Mouse (Mus musculus): ENCODE results near the gene Scyl1. TPM values are rescaled to one million over a fixed set of nuclear protein-coding genes. Genes with fewer than 3 reads are reported as not detected.

Scyl1 gene
- total RNA-seq, 1 experiment = 55.6 TPM

DNA sequence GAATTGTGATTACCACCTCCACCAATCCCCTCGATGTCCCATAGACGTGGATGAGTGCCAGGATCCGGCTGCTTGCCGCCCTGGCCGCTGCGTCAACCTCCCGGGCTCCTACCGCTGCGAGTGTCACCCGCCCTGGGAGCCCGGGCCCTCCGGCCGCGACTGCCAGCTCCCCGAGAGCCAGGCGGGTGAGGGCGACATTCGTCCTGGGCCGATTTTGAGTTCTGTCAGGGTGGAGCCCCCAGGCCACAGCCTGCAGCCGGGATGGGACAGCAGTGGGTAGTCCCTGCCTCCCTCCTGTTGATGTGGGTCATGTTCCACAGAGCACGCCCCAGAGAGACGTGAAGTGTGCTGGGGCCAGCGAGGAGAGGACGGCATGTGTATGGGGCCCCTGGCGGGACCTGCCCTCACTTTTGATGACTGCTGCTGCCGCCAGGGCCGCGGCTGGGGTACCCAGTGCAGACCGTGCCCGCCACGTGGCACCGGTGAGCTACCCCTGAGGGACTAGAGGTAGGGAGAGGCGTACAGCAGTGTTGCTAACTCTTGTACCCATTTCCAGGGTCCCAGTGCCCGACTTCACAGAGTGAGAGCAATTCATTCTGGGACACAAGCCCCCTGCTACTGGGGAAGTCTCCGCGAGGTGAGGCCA is 14.1 kb downstream of the Scyl1 start:
- in situ Hi-C loops (cut with MboI; ENCODE audit: low sequenced_read_pairs in 2 of 2, unreplicated experiment in 2 of 2) = no loop called here
- Histone ChIP-seq H3K4me1 (ENCODE audit: control insufficient read depth in 2 of 2, insufficient read depth in 2 of 2, low read length in 2 of 2, poor library complexity in 1 of 2) (peaks cover 0 to 11% of the 10 kb centered on the region in 2 experiments; a peak in 1 of 4 replicates), H3K4me3 (ENCODE audit: insufficient read depth in 1 of 2, low read depth in 1 of 2, low read length in 2 of 2, poor library complexity in 1 of 2, severe bottlenecking in 1 of 2) (peak overlapping the region; percentile 54), H3K9me3 (ENCODE audit: control insufficient read depth, insufficient read depth, low read depth, low read length) (no peaks in the 10 kb centered on the region), H3K36me3 (ENCODE audit: control insufficient read depth, insufficient read depth, low read length, poor library complexity, severe bottlenecking) (peaks cover 26% of the 10 kb centered on the region), H3K27ac (ENCODE audit: insufficient read depth, low read depth, low read length, poor library complexity, severe bottlenecking) (no peak overlapping the region), H3K9ac (ENCODE audit: insufficient read depth, low read depth, low read length, poor library complexity, severe bottlenecking) (peak overlapping the region; percentile 33)
- no peak for DNase-seq (ENCODE audit: low read depth, low spot score)
- TF ChIP-seq ZC3H11A (IDR thresholded peaks at IDR 0.05; ENCODE audit: borderline replicate concordance, low read depth, low read length) = no peak
- no peak for TF ChIP-seq MAFK (IDR thresholded peaks at IDR 0.05; ENCODE audit: insufficient read depth, low read depth, low read length)
- TF ChIP-seq CHD2 (IDR thresholded peaks at IDR 0.05; ENCODE audit: low read depth, low read length) = no peak
- no peak for TF ChIP-seq ZNF384 (IDR thresholded peaks at IDR 0.05; ENCODE audit: low read depth, low read length)
- no peak for TF ChIP-seq HCFC1 (IDR thresholded peaks at IDR 0.05; ENCODE audit: borderline replicate concordance, insufficient read depth, low read length)

DNA sequence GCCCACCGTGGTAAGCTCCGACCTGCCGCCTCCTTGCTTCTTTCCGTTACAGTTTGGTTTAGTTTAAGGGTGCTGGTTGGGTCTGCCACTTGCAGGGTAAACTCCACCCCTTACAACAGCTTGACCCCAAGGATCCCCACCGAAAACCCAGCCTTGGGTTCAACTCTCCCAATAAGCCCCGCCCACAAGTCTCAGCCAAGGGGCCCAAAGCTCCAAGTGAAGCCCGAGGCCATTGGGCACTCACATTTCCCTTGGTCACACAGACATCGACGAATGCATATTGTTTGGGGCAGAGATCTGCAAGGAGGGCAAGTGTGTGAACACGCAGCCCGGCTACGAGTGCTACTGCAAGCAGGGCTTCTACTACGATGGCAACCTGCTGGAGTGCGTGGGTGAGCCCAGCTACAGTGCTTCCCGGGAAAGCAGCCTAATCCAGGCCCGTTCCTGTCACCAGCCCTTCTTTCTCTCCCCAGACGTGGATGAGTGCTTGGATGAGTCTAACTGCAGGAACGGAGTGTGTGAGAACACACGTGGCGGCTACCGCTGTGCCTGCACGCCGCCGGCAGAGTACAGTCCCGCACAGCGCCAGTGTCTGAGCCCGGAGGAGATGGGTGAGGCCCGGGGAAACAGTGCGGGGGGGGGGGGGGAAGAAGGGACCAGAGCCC is 14.8 kb downstream of the Scyl1 start:
- no peak for DNase-seq (ENCODE audit: low read depth, low spot score)

DNA sequence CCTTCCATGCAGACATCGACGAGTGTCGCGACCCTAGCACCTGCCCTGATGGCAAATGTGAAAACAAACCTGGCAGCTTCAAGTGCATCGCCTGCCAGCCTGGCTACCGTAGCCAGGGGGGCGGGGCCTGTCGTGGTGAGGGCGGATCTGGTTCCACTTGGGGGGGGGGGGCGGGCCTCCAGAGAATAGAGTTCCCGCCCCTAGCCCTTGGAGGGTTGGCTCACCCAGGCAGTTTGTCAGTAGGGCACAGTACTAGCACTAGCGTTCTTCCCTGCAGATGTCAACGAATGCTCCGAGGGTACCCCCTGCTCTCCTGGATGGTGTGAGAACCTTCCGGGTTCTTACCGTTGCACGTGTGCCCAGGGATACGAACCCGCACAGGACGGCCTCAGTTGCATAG is 19.5 kb downstream of the Scyl1 start:
- DNase-seq (ENCODE audit: low read depth, low spot score) = no peak
- H3K9me3 ChIP-seq (ENCODE audit: control insufficient read depth, insufficient read depth, low read depth, low read length) = no peaks in the 10 kb centered on the region
- no peak for TF ChIP-seq ZC3H11A (IDR thresholded peaks at IDR 0.05; ENCODE audit: borderline replicate concordance, low read depth, low read length)
- no peak for TF ChIP-seq ZNF384 (IDR thresholded peaks at IDR 0.05; ENCODE audit: low read depth, low read length)
- no peak for TF ChIP-seq MAFK (IDR thresholded peaks at IDR 0.05; ENCODE audit: insufficient read depth, low read depth, low read length)
- TF ChIP-seq HCFC1 (IDR thresholded peaks at IDR 0.05; ENCODE audit: borderline replicate concordance, insufficient read depth, low read length) = no peak
- no peak for TF ChIP-seq CHD2 (IDR thresholded peaks at IDR 0.05; ENCODE audit: low read depth, low read length)
- no peak overlapping the region; a peak in 2 of 4 replicates for H3K4me3 ChIP-seq (ENCODE audit: insufficient read depth in 1 of 2, low read depth in 1 of 2, low read length in 2 of 2, poor library complexity in 1 of 2, severe bottlenecking in 1 of 2)
- 0 out of 2 replicates have a peak overlapping the region, but pooled peaks have one; percentile 17 for H3K9ac ChIP-seq (ENCODE audit: insufficient read depth, low read depth, low read length, poor library complexity, severe bottlenecking)
- in situ Hi-C loops (cut with MboI; ENCODE audit: low sequenced_read_pairs in 2 of 2, unreplicated experiment in 2 of 2) = no loop called here
- H3K27ac ChIP-seq (ENCODE audit: insufficient read depth, low read depth, low read length, poor library complexity, severe bottlenecking) = no peak overlapping the region
- H3K4me1 ChIP-seq (ENCODE audit: control insufficient read depth in 2 of 2, insufficient read depth in 2 of 2, low read length in 2 of 2, poor library complexity in 1 of 2) = peaks cover 3 to 22% of the 10 kb centered on the region in 2 experiments; a peak in 3 of 4 replicates
- no peaks in the 10 kb centered on the region for H3K36me3 ChIP-seq (ENCODE audit: control insufficient read depth, insufficient read depth, low read length, poor library complexity, severe bottlenecking)

More for the DNA sequence above, 14.8 kb downstream of the Scyl1 start:
- Histone ChIP-seq H3K9me3 (ENCODE audit: control insufficient read depth, insufficient read depth, low read depth, low read length) (no peaks in the 10 kb centered on the region), H3K36me3 (ENCODE audit: control insufficient read depth, insufficient read depth, low read length, poor library complexity, severe bottlenecking) (peaks cover 24% of the 10 kb centered on the region), H3K4me3 (ENCODE audit: insufficient read depth in 1 of 2, low read depth in 1 of 2, low read length in 2 of 2, poor library complexity in 1 of 2, severe bottlenecking in 1 of 2) (peak overlapping the region; percentile 54), H3K27ac (ENCODE audit: insufficient read depth, low read depth, low read length, poor library complexity, severe bottlenecking) (no peak overlapping the region), H3K4me1 (ENCODE audit: control insufficient read depth in 2 of 2, insufficient read depth in 2 of 2, low read length in 2 of 2, poor library complexity in 1 of 2) (peaks cover 3 to 16% of the 10 kb centered on the region in 2 experiments; a peak in 2 of 4 replicates), H3K9ac (ENCODE audit: insufficient read depth, low read depth, low read length, poor library complexity, severe bottlenecking) (peak overlapping the region; percentile 33; the same call in 1 of the 2 replicates)
- in situ Hi-C loops (cut with MboI; ENCODE audit: low sequenced_read_pairs in 2 of 2, unreplicated experiment in 2 of 2) = no loop called here
- TF ChIP-seq ZNF384 (IDR thresholded peaks at IDR 0.05; ENCODE audit: low read depth, low read length) (no peak), CHD2 (IDR thresholded peaks at IDR 0.05; ENCODE audit: low read depth, low read length) (no peak), HCFC1 (IDR thresholded peaks at IDR 0.05; ENCODE audit: borderline replicate concordance, insufficient read depth, low read length) (no peak), ZC3H11A (IDR thresholded peaks at IDR 0.05; ENCODE audit: borderline replicate concordance, low read depth, low read length) (no peak), MAFK (IDR thresholded peaks at IDR 0.05; ENCODE audit: insufficient read depth, low read depth, low read length) (no peak)

DNA sequence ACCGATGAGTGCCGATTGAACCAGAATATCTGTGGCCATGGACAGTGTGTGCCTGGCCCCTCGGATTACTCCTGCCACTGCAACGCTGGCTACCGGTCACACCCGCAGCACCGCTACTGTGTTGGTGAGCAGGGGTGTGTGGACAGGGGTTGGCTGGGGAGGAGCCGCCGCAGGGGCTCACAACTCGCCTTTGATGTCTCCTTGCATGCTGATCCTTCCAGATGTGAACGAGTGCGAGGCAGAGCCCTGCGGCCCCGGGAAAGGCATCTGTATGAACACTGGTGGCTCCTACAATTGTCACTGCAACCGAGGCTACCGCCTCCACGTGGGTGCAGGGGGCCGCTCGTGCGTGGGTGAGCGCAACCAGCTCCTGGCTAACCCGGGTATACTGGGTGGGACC is 20.3 kb downstream of the Scyl1 start:
- TF ChIP-seq ZNF384 (IDR thresholded peaks at IDR 0.05; ENCODE audit: low read depth, low read length) (no peak), HCFC1 (IDR thresholded peaks at IDR 0.05; ENCODE audit: borderline replicate concordance, insufficient read depth, low read length) (no peak)
- peak overlapping the region in 1 of 2 experiments; percentile 43; a peak in 2 of 4 replicates for H3K4me3 ChIP-seq (ENCODE audit: insufficient read depth in 1 of 2, low read depth in 1 of 2, low read length in 2 of 2, poor library complexity in 1 of 2, severe bottlenecking in 1 of 2)
- peak overlapping the region; percentile 17; the same call in 1 of the 2 replicates for H3K9ac ChIP-seq (ENCODE audit: insufficient read depth, low read depth, low read length, poor library complexity, severe bottlenecking)
- in situ Hi-C loops (cut with MboI; ENCODE audit: low sequenced_read_pairs in 2 of 2, unreplicated experiment in 2 of 2) = no loop called here
- no peaks in the 10 kb centered on the region for H3K36me3 ChIP-seq (ENCODE audit: control insufficient read depth, insufficient read depth, low read length, poor library complexity, severe bottlenecking)
- DNase-seq (ENCODE audit: low read depth, low spot score) = no peak
- no peaks in the 10 kb centered on the region for H3K9me3 ChIP-seq (ENCODE audit: control insufficient read depth, insufficient read depth, low read depth, low read length)
- peaks cover 5 to 27% of the 10 kb centered on the region in 2 experiments; a peak in 3 of 4 replicates for H3K4me1 ChIP-seq (ENCODE audit: control insufficient read depth in 2 of 2, insufficient read depth in 2 of 2, low read length in 2 of 2, poor library complexity in 1 of 2)
- H3K27ac ChIP-seq (ENCODE audit: insufficient read depth, low read depth, low read length, poor library complexity, severe bottlenecking) = no peak overlapping the region

Measured in ES-E14 (cell line).